26 mouse cellular contexts compared by ENCODE assay signal in genomic region chr10:63272401-63272800, GRCm38 (mm10). TPM values are rescaled to one million over a fixed set of nuclear protein-coding genes. Genes with fewer than 3 reads are reported as not detected.
DNase-seq lines count a peak whose midpoint lies in the region; ATAC-seq and TF ChIP-seq lines count a peak whose summit lies in the region.
"Had no signal": no experiment of that assay in that cellular context is flagged by ENCODE, and none has a peak within 500 bp of the region (broad histone marks: within the 10 kb centered on the region; RNA-seq: fewer than 3 reads in every experiment).

No protein-coding gene starts in this region.

- no peaks in the 10 kb centered on the region; the same call in 1 of the 2 replicates for H3K36me3 ChIP-seq in stomach, embryonic 15.5 days
- H3K36me3 ChIP-seq in stomach, postnatal 0 days (ENCODE audit: control insufficient read depth, insufficient read depth, low read length), result peaks cover 2% of the 10 kb centered on the region
- peaks cover 60% of the 10 kb centered on the region for H3K36me3 ChIP-seq in liver, embryonic 15.5 days (replicated peaks)
- H3K36me3 ChIP-seq in midbrain, embryonic 16.5 days (ENCODE audit: control insufficient read depth, insufficient read depth, low read length), result peaks cover 15% of the 10 kb centered on the region

- no peaks in the 10 kb centered on the region for H3K27me3 ChIP-seq in stomach, embryonic 15.5 days (replicated peaks)
- H3K27me3 ChIP-seq in stomach, postnatal 0 days (ENCODE audit: control insufficient read depth, insufficient read depth, low read length), result no peaks in the 10 kb centered on the region
- no peaks in the 10 kb centered on the region for H3K27me3 ChIP-seq in liver, embryonic 15.5 days
- H3K27me3 ChIP-seq in midbrain, embryonic 16.5 days (ENCODE audit: control insufficient read depth, insufficient read depth, low read depth, low read length), result no peaks in the 10 kb centered on the region
- H3K27me3 ChIP-seq: embryonic facial prominence, embryonic 12.5 days; heart, embryonic 15.5 days; neural tube, embryonic 15.5 days had no signal

- H3K9me3 ChIP-seq in stomach, embryonic 15.5 days, result no peaks in the 10 kb centered on the region
- no peaks in the 10 kb centered on the region for H3K9me3 ChIP-seq in stomach, postnatal 0 days (ENCODE audit: control insufficient read depth, low read length)
- H3K9me3 ChIP-seq in liver, embryonic 15.5 days (replicated peaks), result no peaks in the 10 kb centered on the region
- no peaks in the 10 kb centered on the region for H3K9me3 ChIP-seq in midbrain, embryonic 16.5 days (replicated peaks; ENCODE audit: control insufficient read depth, low read length, poor library complexity, severe bottlenecking)
- H3K9me3 ChIP-seq: embryonic facial prominence, embryonic 12.5 days; heart, embryonic 15.5 days; neural tube, embryonic 15.5 days had no signal

- H3K27ac ChIP-seq in stomach, embryonic 15.5 days, result no peak overlapping the region
- H3K27ac ChIP-seq in stomach, postnatal 0 days (replicated peaks), result no peak overlapping the region
- H3K27ac ChIP-seq in liver, embryonic 15.5 days (replicated peaks), result peak overlapping the region; percentile 87
- H3K27ac ChIP-seq in midbrain, embryonic 16.5 days (ENCODE audit: low read length), result no peak overlapping the region
- H3K27ac ChIP-seq: embryonic facial prominence, embryonic 12.5 days; heart, adult 2 months; heart, embryonic 15.5 days; left cerebral cortex, adult 2 months; neural tube, embryonic 15.5 days had no signal

- H3K4me1 ChIP-seq in stomach, embryonic 15.5 days, result no peaks in the 10 kb centered on the region
- H3K4me1 ChIP-seq in stomach, postnatal 0 days (replicated peaks; ENCODE audit: control insufficient read depth, insufficient read depth), result no peaks in the 10 kb centered on the region
- peaks cover 66% of the 10 kb centered on the region for H3K4me1 ChIP-seq in liver, embryonic 15.5 days (replicated peaks)
- no peaks in the 10 kb centered on the region for H3K4me1 ChIP-seq in midbrain, embryonic 16.5 days (ENCODE audit: control insufficient read depth, insufficient read depth, low read length)
- H3K4me1 ChIP-seq: embryonic facial prominence, embryonic 12.5 days; heart, embryonic 15.5 days; neural tube, embryonic 15.5 days had no signal

- no peak for DNase-seq in stomach, postnatal 0 days (ENCODE audit: low spot score)
- no peak for DNase-seq in frontal cortex, adult 2 months (ENCODE audit: extremely low spot score in 1 of 2, low spot score in 1 of 2)
- no peak for DNase-seq in kidney, postnatal 10 days
- DNase-seq in urinary bladder, postnatal 36 days (ENCODE audit: low spot score in 2 of 2), result no peak
- DNase-seq: adrenal gland, adult 8-10 months; cerebellum, adult 9-11 months; gastrocnemius, postnatal 14 days; heart, adult 2 months; kidney, adult 8-10 months; kidney, postnatal 36 days; left cerebral cortex, postnatal 4 days; lung, postnatal 10 days; midbrain, embryonic 14.5 days; right cerebral cortex, postnatal 14 days; spleen, adult 18-20 months; thymus, postnatal 14 days had no signal

- no peak overlapping the region for H3K9ac ChIP-seq in stomach, embryonic 15.5 days
- no peak overlapping the region for H3K9ac ChIP-seq in stomach, postnatal 0 days (ENCODE audit: low read length)
- H3K9ac ChIP-seq in liver, embryonic 15.5 days, result no peak overlapping the region
- no peak overlapping the region for H3K9ac ChIP-seq in midbrain, embryonic 16.5 days (ENCODE audit: low read depth, low read length)
- H3K9ac ChIP-seq: embryonic facial prominence, embryonic 12.5 days; heart, embryonic 15.5 days; neural tube, embryonic 15.5 days had no signal

- H3K4me3 ChIP-seq in stomach, embryonic 15.5 days (replicated peaks), result no peak overlapping the region
- H3K4me3 ChIP-seq in stomach, postnatal 0 days (ENCODE audit: low read depth, low read length), result no peak overlapping the region
- H3K4me3 ChIP-seq in liver, embryonic 15.5 days (replicated peaks), result peak overlapping the region; percentile 9
- H3K4me3 ChIP-seq in midbrain, embryonic 16.5 days (ENCODE audit: low read depth, low read length), result no peak overlapping the region
- H3K4me3 ChIP-seq: embryonic facial prominence, embryonic 12.5 days; heart, adult 2 months; heart, embryonic 15.5 days; left cerebral cortex, adult 2 months; myocyte; neural tube, embryonic 15.5 days had no signal

- H3K4me2 ChIP-seq in stomach, embryonic 15.5 days, result no peak overlapping the region
- no peak overlapping the region for H3K4me2 ChIP-seq in stomach, postnatal 0 days (replicated peaks; ENCODE audit: low read depth)
- peak overlapping the region; percentile 57 for H3K4me2 ChIP-seq in liver, embryonic 15.5 days
- H3K4me2 ChIP-seq in midbrain, embryonic 16.5 days (ENCODE audit: low read length), result no peak overlapping the region
- H3K4me2 ChIP-seq: embryonic facial prominence, embryonic 12.5 days; heart, embryonic 15.5 days; neural tube, embryonic 15.5 days had no signal

- ATAC-seq in stomach, embryonic 15.5 days (ENCODE audit: insufficient read depth, low FRiP score, low read depth), result peak; percentile 69
- no peak for ATAC-seq in stomach, postnatal 0 days (ENCODE audit: low FRiP score, low TSS enrichment)
- ATAC-seq in granulocyte monocyte progenitor cell, adult 5-6 weeks (replicated peaks; ENCODE audit: poor library complexity, severe bottlenecking), result 0 out of 2 replicates have a peak, but pooled peaks have one; percentile 42
- ATAC-seq in liver, embryonic 15.5 days (ENCODE audit: insufficient read depth), result peak; percentile 80
- no peak for ATAC-seq in midbrain, embryonic 16.5 days
- ATAC-seq: hindbrain, embryonic 16.5 days had no signal

- no peak for TF ChIP-seq CTCF in stomach, postnatal 0 days (IDR thresholded peaks at IDR 0.05; ENCODE audit: low read depth)

- no peak for TF ChIP-seq EP300 in stomach, postnatal 0 days (optimal IDR thresholded peaks at IDR 0.05)

RNA-seq across cellular contexts. Expression of gene Herc4, which starts 28.8 kb away (rescaled TPM):
- polyA plus RNA-seq in stomach, embryonic 15.5 days (2015; fragmentation: Nextera tagmentation; extraction: Ambion mirVana), result 38.9 and 39.9 TPM in 2 replicates
- 20.9 and 23.5 TPM in 2 replicates for polyA plus RNA-seq in stomach, postnatal 0 days (2015; fragmentation: Nextera tagmentation; extraction: Ambion mirVana)
- 75.9 and 82.5 TPM in 2 replicates for total RNA-seq in granulocyte monocyte progenitor cell, adult 5-6 weeks (2014; fragmentation: Nextera tagmentation)
- 61.3 and 65.0 TPM in 2 replicates for total RNA-seq in granulocyte monocyte progenitor cell, adult 5-6 weeks (2017)
- polyA plus RNA-seq in liver, embryonic 15.5 days (2015; fragmentation: Nextera tagmentation; extraction: Ambion mirVana), result 26.8 and 31.3 TPM in 2 replicates
- polyA plus RNA-seq in midbrain, embryonic 16.5 days (2015; fragmentation: Nextera tagmentation; extraction: Ambion mirVana), result 26.4 and 31.8 TPM in 2 replicates
- polyA plus RNA-seq in frontal cortex, adult 2 months (2012; rRNA removed), result 31.8 and 33.7 TPM in 2 replicates

Comparison
In these comparisons a context has a peak if more than half of its experiments do, and no peak if none do; other contexts are left out.
1. ATAC-seq: peak in stomach, embryonic 15.5 days (single experiment), granulocyte monocyte progenitor cell, adult 5-6 weeks (single experiment) and liver, embryonic 15.5 days (single experiment); none in stomach, postnatal 0 days (single experiment) and midbrain, embryonic 16.5 days (single experiment).